Mouse (Mus musculus): ENCODE data around the gene Hmcn2.

Hmcn2 gene

GRCm38 (mm10) chr2:31455418-31455817, 141.2 kb downstream of the Hmcn2 start:
- DNase-seq (ENCODE audit: low spot score) = no peak

- DNase-seq (ENCODE audit: low spot score) = peak; percentile 72
These were observed 144.2 kb downstream of the Hmcn2 start for GRCm38 (mm10) chr2:31458460-31458859.

DNA sequence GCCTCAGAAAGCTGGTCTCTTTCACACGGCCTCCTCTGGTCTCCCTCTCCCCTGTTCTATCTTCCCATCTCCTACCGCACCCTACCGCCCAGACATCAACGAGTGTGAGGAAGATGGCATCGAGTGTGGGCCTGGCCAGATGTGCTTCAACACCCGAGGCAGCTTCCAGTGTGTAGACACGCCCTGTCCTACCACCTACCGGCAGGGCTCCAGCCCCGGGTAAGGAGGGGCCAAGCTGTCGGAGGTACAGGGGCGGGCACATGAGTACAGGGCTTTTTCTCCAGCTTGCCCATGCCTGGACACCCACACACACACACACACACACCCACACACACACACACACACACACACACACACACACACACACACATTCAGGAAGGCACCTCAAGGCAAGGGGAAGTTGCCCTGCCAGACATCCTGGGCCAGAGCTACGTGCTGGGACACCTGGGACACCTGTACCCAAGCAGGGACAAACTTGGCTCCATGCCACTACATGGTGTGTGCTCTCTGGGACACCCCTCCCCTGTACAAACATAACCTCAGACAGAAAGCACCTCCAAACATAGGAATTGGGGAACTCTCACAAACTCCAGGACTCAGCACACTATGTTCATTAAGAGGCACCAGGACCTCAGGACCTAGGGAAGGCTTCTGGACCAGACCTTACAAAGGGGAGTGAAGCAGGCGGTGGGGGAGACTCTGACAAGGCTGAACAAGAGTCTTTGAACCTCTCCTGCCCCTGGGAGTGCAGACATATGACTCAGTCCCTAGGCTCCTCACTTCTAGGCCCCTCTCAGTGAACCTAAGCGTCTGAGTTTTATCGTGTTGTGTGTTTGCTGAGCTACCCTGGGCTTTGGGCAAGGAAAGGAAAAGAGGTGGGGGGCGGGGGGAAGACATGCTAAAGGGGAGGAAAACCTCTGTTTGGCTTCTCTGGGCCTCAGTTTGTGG, 145.0 kb downstream of the Hmcn2 start:
- DNase-seq (ENCODE audit: low spot score) = peak; percentile 48

DNA sequence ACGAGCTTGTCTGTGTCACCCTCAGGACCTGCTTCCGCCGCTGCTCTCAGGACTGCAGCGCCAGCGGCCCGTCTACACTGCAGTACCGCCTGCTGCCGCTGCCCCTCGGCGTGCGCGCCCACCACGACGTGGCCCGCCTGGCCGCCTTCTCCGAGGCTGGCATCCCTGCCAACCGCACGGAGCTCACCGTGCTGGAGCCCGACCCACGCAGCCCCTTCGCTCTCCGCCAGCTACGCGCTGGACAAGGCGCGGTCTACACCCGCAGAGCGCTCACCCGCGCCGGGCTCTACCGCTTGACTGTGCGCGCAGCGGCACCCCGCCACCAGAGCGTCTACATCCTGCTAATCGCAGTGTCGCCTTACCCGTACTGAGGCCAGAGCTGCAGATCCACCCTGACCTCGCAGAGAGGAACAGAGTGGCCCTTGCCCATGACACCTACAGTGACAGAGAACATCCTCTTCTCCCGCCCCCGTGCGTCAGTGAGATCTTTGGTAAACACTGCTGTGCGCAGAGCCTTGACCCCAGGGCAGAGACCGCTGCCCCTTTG, 145.9 kb downstream of the Hmcn2 start:
- peak; percentile 90 for DNase-seq (ENCODE audit: low spot score)

GRCm38 (mm10) chr2:31460920-31461319, 146.7 kb downstream of the Hmcn2 start:
- no peak for DNase-seq (ENCODE audit: low spot score)

DNA sequence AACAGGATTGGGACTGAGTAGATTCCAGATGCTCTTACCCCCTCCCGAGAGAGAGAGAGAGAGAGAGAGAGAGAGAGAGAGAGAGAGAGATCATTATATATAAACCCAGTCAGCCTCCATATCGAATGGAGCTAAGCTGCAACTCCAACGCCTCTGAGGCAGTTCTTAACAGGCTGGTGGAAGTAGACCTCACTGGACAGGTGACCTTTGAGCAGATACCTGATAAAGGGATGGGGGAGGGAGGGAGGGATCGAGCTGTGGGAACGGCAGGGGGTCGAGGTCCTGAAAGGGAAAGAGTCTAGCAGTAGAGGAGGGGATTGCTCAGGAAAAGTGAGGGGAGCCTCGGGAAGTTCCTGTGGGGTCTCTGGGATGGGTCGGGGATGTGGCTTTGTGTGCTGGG, 147.8 kb downstream of the Hmcn2 start:
- peak; percentile 73 for DNase-seq (ENCODE audit: low spot score)

- DNase-seq (ENCODE audit: low spot score) = peak; percentile 71
These were observed 149.0 kb downstream of the Hmcn2 start for GRCm38 (mm10) chr2:31463253-31463652.

DNA sequence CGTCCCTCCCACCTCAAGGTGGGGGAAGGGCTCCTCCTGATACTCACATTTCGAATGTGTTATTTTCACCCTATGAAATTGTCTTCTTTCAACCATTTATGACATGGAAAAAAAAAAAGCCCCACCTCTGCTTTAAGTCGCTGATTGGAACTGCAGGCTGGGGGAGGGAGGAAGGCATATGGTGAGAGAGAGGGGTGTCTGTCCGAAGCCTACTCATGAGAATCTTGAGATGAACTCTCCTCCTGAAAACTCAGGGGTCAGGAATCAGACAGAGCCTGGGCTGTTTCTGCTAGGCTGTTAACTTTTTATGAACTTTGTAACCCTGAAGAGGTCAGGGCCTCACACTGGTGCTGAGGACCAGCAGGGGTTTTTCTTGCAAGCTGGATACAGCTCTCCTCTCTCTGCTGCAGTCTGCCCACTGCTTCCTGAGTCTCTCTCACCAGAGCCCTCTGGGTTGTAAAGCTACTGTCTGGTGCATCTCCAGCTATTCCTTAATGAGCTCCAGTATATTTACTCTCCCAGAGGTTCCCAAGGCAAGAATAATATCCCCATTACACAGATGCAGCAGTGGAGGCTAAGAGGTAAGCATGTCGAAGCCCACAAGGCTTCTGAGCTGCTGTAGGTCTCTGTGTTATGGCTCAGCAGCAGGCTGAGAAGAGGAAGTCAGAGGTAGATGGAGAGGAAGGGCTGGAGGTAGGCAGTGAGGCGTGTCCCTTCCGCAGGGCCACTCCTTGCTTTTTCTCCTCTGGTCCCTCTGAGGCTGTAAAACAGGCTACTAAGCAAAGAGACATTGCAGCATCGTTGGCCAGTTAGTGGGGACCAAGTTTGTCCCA, 149.7 kb downstream of the Hmcn2 start:
- DNase-seq (ENCODE audit: low spot score) = peak; percentile 73

- DNase-seq (ENCODE audit: low spot score) = peak; percentile 90
These were observed 150.3 kb downstream of the Hmcn2 start for GRCm38 (mm10) chr2:31464529-31464910.

DNA sequence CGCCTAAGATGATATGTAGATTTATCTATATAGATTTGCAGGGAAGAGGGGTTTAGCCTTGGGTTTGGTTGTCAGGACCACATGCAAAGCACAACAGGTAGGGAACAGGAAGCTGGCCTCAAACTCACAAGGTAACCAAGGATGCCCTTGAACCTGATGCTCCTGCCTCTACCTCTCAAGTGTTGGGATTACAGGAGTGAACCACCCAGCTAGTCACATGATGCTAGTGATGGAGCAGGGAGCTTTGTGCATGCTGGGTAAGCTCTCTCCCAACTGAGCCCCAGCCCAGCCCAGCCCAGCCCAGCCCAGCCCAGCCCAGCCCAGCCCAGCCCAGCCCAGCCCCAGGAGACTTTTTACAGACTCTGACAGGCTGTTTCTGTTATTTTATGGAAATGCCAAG, 153.2 kb downstream of the Hmcn2 start:
- DNase-seq (ENCODE audit: low spot score) = no peak

GRCm38 (mm10) chr2:31468857-31469256, 154.6 kb downstream of the Hmcn2 start:
- no peak for DNase-seq (ENCODE audit: low spot score)

- no peak for DNase-seq (ENCODE audit: low spot score)
These were observed 155.3 kb downstream of the Hmcn2 start for GRCm38 (mm10) chr2:31469480-31469879.

DNA sequence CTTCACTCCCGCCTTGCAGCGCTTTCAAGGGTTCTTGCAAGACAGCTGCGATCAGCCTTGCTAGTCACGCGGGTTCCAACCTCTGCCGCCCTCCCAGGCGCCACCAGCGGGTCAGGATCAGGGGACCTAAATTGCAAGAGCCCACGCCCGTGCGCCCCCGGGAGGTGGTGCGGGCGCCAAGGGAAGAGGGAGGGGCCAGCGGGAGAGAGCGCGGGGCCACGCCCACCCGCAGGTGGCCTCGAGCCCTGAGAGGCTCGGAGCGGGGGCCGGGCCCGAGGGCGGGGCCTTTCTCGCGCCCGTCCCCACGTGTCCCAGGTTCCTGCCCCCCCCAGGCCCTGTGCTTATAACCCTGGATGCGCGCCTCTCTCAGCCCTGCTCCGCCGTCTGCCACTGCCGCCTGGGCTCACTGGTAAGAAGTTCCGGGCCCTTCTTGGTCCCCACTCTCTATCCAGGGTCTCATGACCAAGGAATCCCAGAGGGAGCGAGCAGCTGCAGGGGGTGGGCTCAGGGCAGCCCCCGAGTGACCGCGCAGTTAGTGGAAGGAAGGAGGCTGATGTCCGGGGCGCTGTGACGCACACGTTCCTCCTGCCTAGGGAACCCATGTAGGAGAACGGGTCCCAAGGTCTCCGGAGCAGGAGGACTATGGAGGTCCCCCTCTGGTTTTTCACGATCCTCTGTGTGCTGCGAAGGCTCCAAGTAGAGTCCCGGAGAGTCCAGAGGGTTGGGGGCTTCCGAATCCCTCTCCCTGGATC, 155.9 kb downstream of the Hmcn2 start, which contains the start of gene Ass1:
TSS of gene Ass1 (plus strand) at position 277 of the 752 bp plus-strand sequence.
- DNase-seq (ENCODE audit: low spot score) = peak; percentile 89

GRCm38 (mm10) chr2:31470683-31471385, 156.6 kb downstream of the Hmcn2 start:
- no peak for DNase-seq (ENCODE audit: low spot score)

- no peak for DNase-seq (ENCODE audit: low spot score)
These were observed 157.4 kb downstream of the Hmcn2 start for GRCm38 (mm10) chr2:31471611-31472010.

- peak; percentile 50 for DNase-seq (ENCODE audit: low spot score)
These were observed 158.3 kb downstream of the Hmcn2 start for GRCm38 (mm10) chr2:31472406-31473065.

DNA sequence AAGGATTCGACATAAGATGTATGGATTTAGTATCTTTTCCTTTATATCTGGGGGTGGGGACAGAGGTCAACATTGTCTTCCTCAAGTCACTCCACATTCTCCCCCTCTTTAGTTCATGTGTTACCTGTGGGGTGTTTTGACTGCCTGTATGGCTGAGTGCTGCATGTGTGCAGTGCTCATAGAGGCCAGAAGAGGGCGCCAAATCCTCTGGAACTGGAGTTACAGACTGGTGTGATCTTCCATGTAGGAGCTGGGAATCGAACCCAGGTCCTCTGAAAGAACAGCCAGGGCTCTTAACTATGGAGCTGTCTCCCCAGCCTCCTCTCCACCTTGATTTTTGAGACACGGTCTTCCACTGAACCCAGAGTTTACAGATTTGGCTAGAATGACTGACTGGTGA, 159.7 kb downstream of the Hmcn2 start:
- DNase-seq (ENCODE audit: low spot score) = no peak

DNA sequence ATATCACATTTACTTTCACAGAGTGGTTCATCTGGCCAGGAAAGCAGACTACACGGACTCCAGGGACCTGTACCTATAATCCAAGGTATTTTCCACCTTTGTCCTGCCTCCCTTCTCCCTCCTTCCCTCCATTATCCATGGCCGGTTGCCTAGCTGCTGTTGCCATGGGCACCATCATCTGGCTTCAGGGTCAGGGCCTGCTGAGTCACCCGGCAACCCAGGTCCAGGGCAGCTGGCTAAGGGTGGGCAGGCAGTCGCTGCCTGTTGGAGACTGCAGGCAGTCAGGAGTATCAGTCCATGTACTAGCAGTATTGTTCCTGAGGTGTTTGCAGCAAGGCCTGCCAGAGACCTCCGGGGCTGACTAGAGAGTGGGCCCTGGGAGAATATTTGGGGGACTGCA, 160.5 kb downstream of the Hmcn2 start:
- no peak for DNase-seq (ENCODE audit: low spot score)

- no peak for DNase-seq (ENCODE audit: low spot score)
These were observed 162.0 kb downstream of the Hmcn2 start for GRCm38 (mm10) chr2:31476107-31476820.
